Mouse (Mus musculus) heart, embryonic 15.5 days (tissue): ENCODE data around the gene Hist1h2br. TPM values are rescaled to one million over a fixed set of nuclear protein-coding genes. Genes with fewer than 3 reads are reported as not detected.
A peak's percentile ranks its signal among the peaks of the same experiment; 100 is the strongest.
"Not testable (repeated sequence)": the region's sequence is repeated elsewhere in the genome, so short reads cannot be mapped to it uniquely, and the experiment has no call there.

Source experiments
- ATAC-seq: fragments of 200-750 bp; cut with Nextera tagmentation; replicated peaks from 2 replicates; pipeline ENCODE4 v1.8.0; 2017; ENCODE audit warnings: low read depth, moderate TSS enrichment; ENCODE audit not compliant: insufficient number of reproducible peaks, insufficient read depth, low FRiP score
- H3K27ac ChIP-seq: fragments of 300-500 bp; sonication (generic); 2 replicates; pipeline ENCODE4 v1.5.1; 2015; ENCODE audit warnings: mild to moderate bottlenecking, inconsistent platforms
- H3K27me3 ChIP-seq: fragments of 300-500 bp; sonication (generic); 2 replicates; pipeline ENCODE4 v1.6.1; 2015; ENCODE audit warnings: inconsistent platforms
- H3K36me3 ChIP-seq: fragments of 300-500 bp; sonication (generic); 2 replicates; pipeline ENCODE4 v1.6.1; 2015; ENCODE audit warnings: mild to moderate bottlenecking, inconsistent platforms
- H3K4me1 ChIP-seq: fragments of 300-500 bp; sonication (generic); replicated peaks from 2 replicates; pipeline ENCODE4 v1.6.1; 2015; ENCODE audit warnings: inconsistent platforms
- H3K4me2 ChIP-seq: fragments of 300-500 bp; sonication (generic); 2 replicates; pipeline ENCODE4 v1.6.1; 2015; ENCODE audit warnings: inconsistent platforms, mild to moderate bottlenecking, moderate library complexity
- H3K4me3 ChIP-seq: fragments of 300-500 bp; sonication (generic); 2 replicates; pipeline ENCODE4 v1.5.1; 2015; ENCODE audit warnings: mild to moderate bottlenecking, inconsistent platforms
- H3K9ac ChIP-seq: fragments of 300-500 bp; sonication (generic); 2 replicates; pipeline ENCODE4 v1.6.1; 2015; ENCODE audit warnings: mild to moderate bottlenecking, inconsistent platforms
- H3K9me3 ChIP-seq: fragments of 300-500 bp; sonication (generic); replicated peaks from 2 replicates; pipeline ENCODE4 v1.6.1; 2016; ENCODE audit warnings: inconsistent platforms
- WGBS: fragments of 180-500 bp; shearing (Covaris S2); methylation state at CpG from one replicate; pipeline ENCODE4 v1.1.7; 2015; ENCODE audit warnings: mixed read lengths; 5-methylcytosine and 5-hydroxymethylcytosine counted together
- polyA plus RNA-seq: library from polyadenylated mRNA; unstranded; fragments of >200 nt; fragmentation: Nextera tagmentation; extraction: Ambion mirVana; gene quantifications from 2 replicates; pipeline ENCODE4 v1.2.1, GENCODE M21; 2015

Hist1h2br gene
- 7.8 TPM in 2 replicates for polyA plus RNA-seq

DNA sequence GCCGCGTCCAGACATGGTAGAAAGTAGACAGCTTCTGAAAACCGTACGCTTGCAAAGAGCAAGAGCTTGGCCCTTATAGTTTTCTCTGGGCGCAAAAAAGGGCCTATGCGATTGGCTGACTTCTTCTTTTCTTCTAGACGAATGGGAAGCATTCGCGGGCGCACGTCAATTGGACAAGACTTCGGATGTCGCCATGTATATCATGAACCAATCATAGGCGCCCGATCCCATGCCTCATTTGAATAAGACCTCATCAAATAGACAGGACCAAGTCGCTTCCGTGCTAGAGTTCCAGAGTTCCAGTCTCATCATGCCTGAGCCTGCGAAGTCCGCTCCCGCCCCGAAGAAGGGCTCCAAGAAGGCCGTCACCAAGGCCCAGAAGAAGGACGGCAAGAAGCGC is at the start of gene Hist1h2br, which contains the start of gene Hist1h2ap:
Gene Hist1h2br, plus strand, starts transcription at position 283 of the 400 bp plus-strand sequence.
Gene Hist1h2ap, minus strand, starts transcription at position 47 of the 400 bp plus-strand sequence.
- not testable (repeated sequence) for H3K36me3 ChIP-seq, H3K9ac ChIP-seq, H3K4me1 ChIP-seq, H3K27me3 ChIP-seq, H3K4me3 ChIP-seq, H3K4me2 ChIP-seq, H3K27ac ChIP-seq, H3K9me3 ChIP-seq
- peak; percentile 94 for ATAC-seq
- no CpG with 5 or more reads among the region's 24 CpGs for WGBS

DNA sequence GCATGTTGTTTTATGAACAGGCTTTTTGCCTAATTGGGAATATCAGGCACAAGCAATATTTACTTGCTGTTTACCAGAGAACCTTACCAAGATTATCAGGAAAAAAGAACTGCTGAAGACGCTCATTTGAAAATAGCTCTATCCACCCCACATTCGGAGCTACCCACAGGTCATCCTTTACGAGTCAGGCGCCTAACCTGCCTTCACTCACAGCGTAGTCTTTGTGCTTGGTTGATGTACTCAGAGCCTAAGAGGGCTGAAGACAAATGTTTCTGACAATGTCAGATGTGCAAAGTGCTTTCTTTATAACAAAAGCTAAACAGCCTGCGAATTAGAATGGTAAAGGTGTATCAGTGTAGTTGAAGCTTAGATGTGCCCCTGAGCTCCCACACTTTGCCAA is 49.2 kb upstream of the Hist1h2br start:
- H3K9me3 ChIP-seq, result no peaks in the 10 kb centered on the region
- H3K27me3 ChIP-seq, result no peaks in the 10 kb centered on the region
- peak overlapping the region; percentile 73 for H3K27ac ChIP-seq
- H3K4me2 ChIP-seq, result peak overlapping the region; percentile 76; the same call in 1 of the 2 replicates
- H3K4me3 ChIP-seq, result peak overlapping the region; percentile 51; the same call in 1 of the 2 replicates
- H3K4me1 ChIP-seq, result peaks cover 45% of the 10 kb centered on the region
- H3K9ac ChIP-seq, result 0 out of 2 replicates have a peak overlapping the region, but pooled peaks have one; percentile 28
- no peaks in the 10 kb centered on the region for H3K36me3 ChIP-seq
- no peak for ATAC-seq
- WGBS, result 54% methylated on average over 6 of the region's 6 CpGs

DNA sequence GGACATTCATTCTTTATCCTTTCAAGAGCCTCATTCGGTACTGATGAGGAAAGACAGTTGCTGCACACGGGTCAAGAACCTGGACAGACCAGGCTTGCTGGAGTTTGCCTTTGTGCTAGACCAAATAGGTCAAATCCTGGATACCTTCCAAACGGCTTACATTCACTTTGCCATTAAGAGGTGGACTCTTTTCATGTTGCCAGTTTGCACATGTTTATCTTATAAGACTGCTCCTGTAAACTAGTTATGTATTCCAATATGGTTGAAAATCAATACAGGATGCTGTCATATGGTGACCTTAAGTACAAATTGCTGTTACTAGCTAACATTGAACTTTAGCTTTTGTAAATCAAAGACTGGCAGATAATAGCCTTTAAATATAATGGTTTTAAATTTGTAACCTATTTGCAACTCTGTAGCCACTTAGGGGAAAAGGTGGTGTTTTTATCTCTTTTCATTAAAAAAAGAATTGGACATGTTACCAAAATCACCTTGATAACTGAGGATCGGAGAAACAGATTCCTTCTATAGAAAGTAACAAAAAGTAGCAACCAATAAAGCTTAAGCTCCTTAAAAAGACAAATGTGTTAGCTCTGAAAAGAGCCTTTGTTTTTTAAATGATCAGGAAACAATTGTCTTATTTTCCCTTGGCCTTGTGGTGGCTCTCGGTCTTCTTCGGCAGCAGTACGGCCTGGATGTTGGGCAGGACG is 47.2 kb upstream of the Hist1h2br start:
- H3K4me1 ChIP-seq, result peaks cover 38% of the 10 kb centered on the region
- H3K27me3 ChIP-seq, result no peaks in the 10 kb centered on the region
- H3K27ac ChIP-seq, result peak overlapping the region; percentile 83
- H3K36me3 ChIP-seq, result no peaks in the 10 kb centered on the region
- H3K4me2 ChIP-seq, result peak overlapping the region; percentile 64
- no peak for ATAC-seq
- no peaks in the 10 kb centered on the region for H3K9me3 ChIP-seq
- 7% methylated on average over 8 of the region's 8 CpGs for WGBS
- H3K9ac ChIP-seq, result peak overlapping the region; percentile 54
- peak overlapping the region; percentile 46 for H3K4me3 ChIP-seq

DNA sequence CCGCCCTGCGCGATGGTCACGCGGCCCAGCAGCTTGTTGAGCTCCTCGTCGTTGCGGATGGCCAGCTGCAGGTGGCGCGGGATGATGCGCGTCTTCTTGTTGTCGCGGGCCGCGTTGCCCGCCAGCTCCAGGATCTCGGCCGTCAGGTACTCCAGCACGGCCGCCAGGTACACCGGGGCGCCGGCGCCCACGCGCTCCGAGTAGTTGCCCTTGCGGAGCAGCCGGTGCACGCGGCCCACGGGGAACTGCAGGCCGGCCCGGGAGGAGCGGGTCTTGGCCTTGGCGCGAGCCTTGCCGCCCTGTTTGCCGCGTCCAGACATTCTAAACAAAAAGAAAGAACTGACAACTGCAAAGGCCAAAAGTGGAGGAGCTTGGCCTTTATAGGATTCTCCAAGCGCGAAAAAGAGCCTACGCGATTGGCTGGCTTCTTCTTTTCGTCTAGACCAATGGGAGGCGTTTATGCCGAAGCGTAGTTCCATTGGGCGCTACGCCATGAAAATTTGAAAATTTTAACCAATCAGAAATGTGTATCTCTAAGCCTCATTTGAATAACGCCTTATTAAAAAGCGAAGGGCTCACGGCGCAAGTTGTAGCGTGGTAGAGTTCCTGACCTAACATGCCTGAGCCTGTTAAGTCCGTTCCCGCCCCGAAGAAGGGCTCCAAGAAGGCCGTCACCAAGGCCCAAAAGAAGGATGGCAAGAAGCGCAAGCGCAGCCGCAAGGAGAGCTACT is 46.5 kb upstream of the Hist1h2br start, which contains the start of the genes Hist1h2an and Hist1h2bp:
Gene Hist1h2an, minus strand, starts transcription at position 320 of the 731 bp plus-strand sequence.
Gene Hist1h2bp, plus strand, starts transcription at position 563 of the 731 bp plus-strand sequence.
- Histone ChIP-seq H3K9ac (peak within 1 kb of the TSS; percentile 54), H3K4me1 (peaks cover 37% of the 10 kb centered on the region), H3K4me3 (peak within 1 kb of the TSS; percentile 46), H3K27ac (peak within 1 kb of the TSS; percentile 83), H3K4me2 (peak within 1 kb of the TSS; percentile 64)
- WGBS, result under 1% methylated on average over 44 of the region's 63 CpGs
- H3K36me3 ChIP-seq, H3K27me3 ChIP-seq, H3K9me3 ChIP-seq: not testable (repeated sequence)
- ATAC-seq, result peak; percentile 92

DNA sequence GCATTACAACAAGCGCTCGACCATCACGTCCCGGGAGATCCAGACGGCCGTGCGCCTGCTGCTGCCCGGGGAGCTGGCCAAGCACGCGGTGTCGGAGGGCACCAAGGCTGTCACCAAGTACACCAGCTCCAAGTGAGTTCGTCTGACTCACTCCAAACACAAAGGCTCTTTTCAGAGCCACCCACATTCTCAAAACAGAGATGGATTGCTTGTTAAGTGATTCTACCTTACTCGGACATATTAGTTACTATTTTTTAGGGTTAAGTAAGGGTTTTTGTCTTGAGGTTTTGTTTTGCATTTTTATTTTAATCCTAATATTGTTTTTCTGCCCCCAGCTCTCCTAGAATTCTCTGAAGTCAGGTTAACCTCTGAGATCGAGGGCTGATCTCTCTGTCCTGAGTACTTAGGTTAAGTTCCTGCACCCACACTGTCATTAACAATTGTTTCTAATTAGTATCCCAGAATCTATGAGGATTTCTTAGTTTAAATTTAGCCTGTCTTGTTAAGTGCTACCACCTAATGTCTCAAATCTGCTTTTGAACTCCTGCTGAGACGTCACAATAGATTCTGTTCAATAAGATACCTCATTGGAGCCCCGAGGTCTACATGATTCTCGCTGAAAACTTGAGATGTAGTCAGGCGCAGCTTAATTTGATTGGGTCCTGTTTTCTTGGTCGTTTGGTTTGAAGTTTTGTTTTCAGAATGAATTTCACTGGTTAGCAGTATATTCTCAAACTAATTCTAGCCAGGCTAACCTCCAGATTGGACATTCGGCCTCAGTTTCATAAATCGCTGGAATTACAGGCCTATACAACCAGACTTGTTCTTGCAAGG is 45.6 kb upstream of the Hist1h2br start:
- H3K27me3 ChIP-seq, result no peaks in the 10 kb centered on the region
- H3K4me1 ChIP-seq, result peaks cover 30% of the 10 kb centered on the region
- no peaks in the 10 kb centered on the region for H3K9me3 ChIP-seq
- peak overlapping the region; percentile 64 for H3K4me2 ChIP-seq
- H3K9ac ChIP-seq, result no peak overlapping the region
- 24% methylated on average over 17 of the region's 21 CpGs for WGBS
- no peaks in the 10 kb centered on the region for H3K36me3 ChIP-seq
- peak; percentile 3; the same call in 1 of the 2 replicates for ATAC-seq
- peak overlapping the region; percentile 46 for H3K4me3 ChIP-seq
- peak overlapping the region; percentile 83 for H3K27ac ChIP-seq

DNA sequence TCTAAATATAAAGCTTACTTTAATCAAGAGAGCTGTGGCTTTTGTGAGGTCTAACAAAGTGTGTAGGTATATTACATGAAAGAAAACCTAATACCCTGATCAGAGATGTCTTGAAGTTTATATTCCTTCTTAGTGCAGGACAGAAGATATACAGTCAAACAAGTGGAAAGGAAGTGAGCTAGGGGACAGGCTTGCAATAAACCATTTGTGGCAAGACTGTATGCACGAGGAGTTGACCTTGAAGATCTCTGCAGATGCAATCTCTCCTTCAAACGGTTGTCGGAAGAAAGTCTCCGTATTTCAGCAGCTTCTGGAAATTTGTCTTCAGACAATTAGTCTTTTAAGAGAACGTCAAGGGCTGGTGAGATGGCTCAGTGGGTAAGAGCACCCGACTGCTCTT is 43.6 kb upstream of the Hist1h2br start:
- Histone ChIP-seq H3K9ac (no peak overlapping the region), H3K36me3 (no peaks in the 10 kb centered on the region), H3K9me3 (no peaks in the 10 kb centered on the region), H3K27me3 (no peaks in the 10 kb centered on the region), H3K4me1 (peaks cover 20% of the 10 kb centered on the region), H3K27ac (no peak overlapping the region), H3K4me3 (no peak overlapping the region), H3K4me2 (no peak overlapping the region)
- no peak for ATAC-seq
- 54% methylated on average over 6 of the region's 6 CpGs for WGBS

DNA sequence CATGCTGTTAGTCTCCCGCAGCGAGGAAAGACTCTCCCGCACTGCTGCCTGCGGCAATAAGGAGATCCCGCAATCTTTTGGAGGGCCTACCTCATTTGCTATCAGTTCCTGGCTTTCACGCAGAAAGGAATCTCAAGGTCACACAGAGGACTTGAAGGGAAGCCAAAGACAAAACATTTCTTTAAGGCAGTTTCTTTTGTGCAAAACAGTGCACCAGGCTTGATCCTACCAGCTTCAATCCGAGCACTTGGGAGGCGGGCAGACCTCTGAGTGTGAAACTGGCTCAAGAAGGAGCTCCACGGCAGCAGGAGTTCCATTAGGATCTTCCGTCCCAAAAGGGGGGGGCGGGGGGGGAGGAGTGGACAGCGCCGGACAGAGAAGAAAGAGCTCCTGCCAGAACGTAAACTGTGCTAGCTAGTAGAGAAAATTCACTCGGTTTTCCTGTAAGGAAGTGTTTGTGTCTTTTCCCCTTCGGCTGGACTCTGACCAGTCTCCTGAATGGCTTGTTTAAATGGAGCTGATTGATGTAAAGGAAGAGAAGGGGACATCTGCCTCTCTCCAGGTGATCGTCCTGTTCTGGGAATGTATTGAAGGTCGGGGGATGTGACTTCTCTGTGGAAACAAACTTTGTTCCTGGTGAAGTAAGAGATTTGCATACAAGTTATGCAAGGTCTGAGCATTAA is 42.8 kb upstream of the Hist1h2br start:
- no peaks in the 10 kb centered on the region for H3K9me3 ChIP-seq
- no peaks in the 10 kb centered on the region for H3K27me3 ChIP-seq
- H3K9ac ChIP-seq, result peak overlapping the region; percentile 47
- H3K36me3 ChIP-seq, result no peaks in the 10 kb centered on the region
- no peak overlapping the region for H3K27ac ChIP-seq
- 8% methylated on average over 18 of the region's 18 CpGs for WGBS
- no peak for ATAC-seq
- H3K4me3 ChIP-seq, result peak overlapping the region; percentile 36
- peaks cover 20% of the 10 kb centered on the region for H3K4me1 ChIP-seq
- H3K4me2 ChIP-seq, result peak overlapping the region; percentile 69

DNA sequence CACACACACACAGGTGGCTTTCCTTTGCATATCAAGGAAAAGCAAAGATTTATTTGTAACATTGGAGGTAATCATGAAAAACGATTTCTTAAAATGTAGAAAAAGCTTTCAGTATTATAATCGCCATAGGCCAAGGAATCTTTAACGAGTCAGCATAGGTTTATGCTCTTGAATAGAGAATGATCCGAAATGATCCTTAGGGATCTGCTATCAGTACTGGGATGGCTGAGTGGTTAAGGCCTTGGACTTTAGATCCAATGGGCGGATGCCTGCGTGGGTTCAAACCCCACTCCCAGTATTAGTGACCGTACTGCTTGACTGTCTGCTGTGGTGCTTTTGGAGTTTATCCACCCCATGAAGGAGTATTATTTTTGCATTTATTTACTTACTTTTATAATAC is 38.0 kb upstream of the Hist1h2br start:
- H3K36me3 ChIP-seq, result no peaks in the 10 kb centered on the region
- H3K4me1 ChIP-seq, result peaks cover 4% of the 10 kb centered on the region
- no peak overlapping the region for H3K9ac ChIP-seq
- WGBS, result 89% methylated on average over 7 of the region's 7 CpGs
- H3K9me3 ChIP-seq, result no peaks in the 10 kb centered on the region
- no peak overlapping the region for H3K27ac ChIP-seq
- ATAC-seq, result no peak
- H3K4me2 ChIP-seq, result no peak overlapping the region
- H3K27me3 ChIP-seq, result no peaks in the 10 kb centered on the region
- H3K4me3 ChIP-seq, result no peak overlapping the region

DNA sequence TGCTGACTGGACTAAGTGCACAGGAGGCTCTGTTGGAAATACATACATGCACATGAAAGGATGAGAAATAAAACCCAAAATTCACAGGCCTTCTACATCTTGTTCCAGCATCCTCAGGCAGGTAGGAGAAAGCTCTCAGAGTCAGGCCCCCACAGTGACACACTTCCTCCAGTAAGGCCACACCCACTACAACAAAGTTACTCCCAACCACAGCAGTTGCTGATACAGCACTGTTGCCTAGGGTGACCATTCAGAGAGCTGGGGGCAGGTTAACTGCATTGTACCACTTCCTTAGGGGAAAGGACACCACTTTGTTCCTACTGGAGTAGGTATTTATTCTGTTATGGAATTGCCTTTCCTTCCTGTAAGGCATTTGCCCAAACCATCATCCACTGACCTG is 36.4 kb upstream of the Hist1h2br start:
- ATAC-seq, result not testable (repeated sequence)

DNA sequence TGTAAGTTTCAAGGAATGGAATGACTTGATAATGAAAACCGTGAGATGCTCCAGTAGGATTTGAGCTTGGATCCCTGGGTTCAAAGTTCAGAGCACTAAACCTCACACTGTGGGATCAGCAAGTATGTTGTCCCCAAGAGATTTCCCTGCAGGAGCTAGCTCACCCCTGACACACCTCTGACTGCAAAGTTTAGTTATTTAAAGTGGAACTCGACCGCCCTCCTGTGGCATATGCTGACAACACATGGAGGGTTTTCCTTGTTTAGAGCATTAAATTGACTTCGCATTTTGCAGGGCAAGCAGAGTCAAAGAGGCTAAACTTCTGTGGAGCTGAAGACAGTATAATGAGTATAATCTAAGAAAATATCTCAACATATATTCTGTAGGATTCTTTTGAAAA is 30.5 kb upstream of the Hist1h2br start:
- no CpG with 5 or more reads among the region's 4 CpGs for WGBS
- H3K4me1 ChIP-seq, H3K36me3 ChIP-seq, H3K9ac ChIP-seq, H3K27me3 ChIP-seq, H3K4me2 ChIP-seq, ATAC-seq, H3K4me3 ChIP-seq, H3K27ac ChIP-seq, H3K9me3 ChIP-seq: not testable (repeated sequence)

More for the DNA sequence above, 36.4 kb upstream of the Hist1h2br start:
- not testable (repeated sequence) for H3K4me2 ChIP-seq, H3K36me3 ChIP-seq, H3K9ac ChIP-seq, H3K4me1 ChIP-seq, H3K4me3 ChIP-seq, H3K27ac ChIP-seq, H3K27me3 ChIP-seq, H3K9me3 ChIP-seq
